9 mouse cellular contexts compared by ENCODE assay signal in genomic region chr11:33145201-33146142, GRCm38 (mm10). TPM values are rescaled to one million over a fixed set of nuclear protein-coding genes. Genes with fewer than 3 reads are reported as not detected.
A peak's percentile ranks its signal among the peaks of the same experiment; 100 is the strongest.
DNase-seq lines count a peak whose midpoint lies in the region; ATAC-seq and TF ChIP-seq lines count a peak whose summit lies in the region.
"Had no signal": no experiment of that assay in that cellular context is flagged by ENCODE, and none has a peak within 500 bp of the region (broad histone marks: within the 10 kb centered on the region; RNA-seq: fewer than 3 reads in every experiment).

No protein-coding gene starts in this region.

- peak overlapping the region; percentile 96 for H3K4me2 ChIP-seq in limb, embryonic 11.5 days (ENCODE audit: low read depth, severe bottlenecking)
- H3K4me2 ChIP-seq in stomach, embryonic 16.5 days (ENCODE audit: low read depth, low read length), result no peak overlapping the region

- peaks cover 22% of the 10 kb centered on the region for H3K27me3 ChIP-seq in limb, embryonic 11.5 days (ENCODE audit: control insufficient read depth, insufficient read depth, low read length)
- peaks cover 23% of the 10 kb centered on the region; the same call in 1 of the 2 replicates for H3K27me3 ChIP-seq in stomach, embryonic 16.5 days (ENCODE audit: control insufficient read depth, insufficient read depth, low read length)

- H3K4me3 ChIP-seq in gastrocnemius, adult 2 months, result peak overlapping the region; percentile 41
- peak overlapping the region; percentile 57 for H3K4me3 ChIP-seq in limb, embryonic 11.5 days (ENCODE audit: low read depth, low read length)
- H3K4me3 ChIP-seq in stomach, embryonic 16.5 days (replicated peaks; ENCODE audit: low read length), result 0 out of 2 replicates have a peak overlapping the region, but pooled peaks have one; percentile 4

- no peak overlapping the region for H3K27ac ChIP-seq in gastrocnemius, adult 2 months
- no peak overlapping the region; the same call in 1 of the 2 replicates for H3K27ac ChIP-seq in limb, embryonic 11.5 days (replicated peaks; ENCODE audit: low read depth, low read length)
- H3K27ac ChIP-seq in stomach, embryonic 16.5 days (ENCODE audit: low read length), result no peak overlapping the region
- H3K27ac ChIP-seq: liver, embryonic 14.5 days had no signal

- no peak for ATAC-seq in limb, embryonic 11.5 days (ENCODE audit: insufficient number of reproducible peaks, low FRiP score, low TSS enrichment, low read depth)
- ATAC-seq in stomach, embryonic 16.5 days (ENCODE audit: insufficient read depth, low FRiP score), result no peak
- ATAC-seq in erythroblast, adult 5-6 weeks (replicated peaks; ENCODE audit: low FRiP score, poor library complexity, severe bottlenecking), result no peak

- no peaks in the 10 kb centered on the region; the same call in 1 of the 2 replicates for H3K36me3 ChIP-seq in limb, embryonic 11.5 days (ENCODE audit: control insufficient read depth, insufficient read depth, low read length)
- H3K36me3 ChIP-seq in stomach, embryonic 16.5 days (ENCODE audit: control insufficient read depth, insufficient read depth, low read length), result peaks cover 2% of the 10 kb centered on the region; the same call in 1 of the 2 replicates

- DNase-seq in gastrocnemius, adult 2 months, result no peak
- no peak for DNase-seq in gastrocnemius, postnatal 14 days
- peak; percentile 44 for DNase-seq in testis, postnatal 10 days (ENCODE audit: low spot score)
- DNase-seq in testis, postnatal 14 days (ENCODE audit: low spot score), result no peak
- DNase-seq in limb, embryonic 11.5 days (ENCODE audit: low spot score), result no peak
- DNase-seq in spleen, adult 12 weeks (ENCODE audit: low spot score), result no peak

- H3K4me1 ChIP-seq in limb, embryonic 11.5 days (ENCODE audit: control insufficient read depth, insufficient read depth, low read length), result peaks cover 25% of the 10 kb centered on the region
- H3K4me1 ChIP-seq in stomach, embryonic 16.5 days (ENCODE audit: control insufficient read depth, insufficient read depth, low read length), result peaks cover 20% of the 10 kb centered on the region; the same call in 1 of the 2 replicates

- H3K9me3 ChIP-seq in limb, embryonic 11.5 days (ENCODE audit: control insufficient read depth, low read length), result no peaks in the 10 kb centered on the region
- H3K9me3 ChIP-seq in stomach, embryonic 16.5 days (replicated peaks; ENCODE audit: control insufficient read depth, low read length), result no peaks in the 10 kb centered on the region

- H3K9ac ChIP-seq in limb, embryonic 11.5 days (ENCODE audit: low read length), result no peak overlapping the region; the same call in 1 of the 2 replicates
- H3K9ac ChIP-seq in stomach, embryonic 16.5 days (ENCODE audit: low read length), result no peak overlapping the region
- H3K9ac ChIP-seq: liver, embryonic 14.5 days had no signal

- 27% methylated on average over 7 of the region's 7 CpGs for WGBS in limb, embryonic 11.5 days
- 27% methylated on average over 7 of the region's 7 CpGs for WGBS in stomach, embryonic 16.5 days

- intact Hi-C loops in gastrocnemius, adult 2 months (cut with DNase I), result loop anchor here (10.0 kb wide), 1 partner anchor 521 kb away; no protein-coding TSS in a partner anchor
- intact Hi-C loops in gastrocnemius, postnatal 14 days (cut with DNase I; ENCODE audit: low total_unique reads), result loop anchor here (10.0 kb wide), 2 partner anchors 341 to 521 kb away; no protein-coding TSS in a partner anchor

- TF ChIP-seq CTCF in gastrocnemius, adult 2 months (IDR thresholded peaks at IDR 0.05), result no peak

RNA-seq across cellular contexts. Expression of gene Fgf18, which starts 1.7 kb away (rescaled TPM):
- 1 to 10 TPM in 1 of 2 experiments, under 1 TPM in 1; 0.89 to 2.5 TPM for total RNA-seq in gastrocnemius, adult 2 months (2021)
- total RNA-seq in gastrocnemius, postnatal 14 days (2021), result 1 to 10 TPM; 1.9 to 5.6 TPM
- 12.7 and 16.8 TPM in 2 replicates for polyA plus RNA-seq in limb, embryonic 11.5 days (2014; fragmentation: Nextera tagmentation; extraction: Ambion mirVana)
- 1.8 and 2.0 TPM in 2 replicates for polyA plus RNA-seq in stomach, embryonic 16.5 days (2015; fragmentation: Nextera tagmentation; extraction: Ambion mirVana)
- not detected in 2 replicates for total RNA-seq in erythroblast, adult 5-6 weeks (2015; ENCODE audit: low replicate concordance)
- not detected in 2 replicates for total RNA-seq in erythroblast, adult 5-6 weeks (2017; ENCODE audit: low replicate concordance)

RNA-seq across cellular contexts. Expression of gene Npm1, which starts 17.5 kb away (rescaled TPM):
- 100 to 1,000 TPM; 129 to 144 TPM for total RNA-seq in gastrocnemius, adult 2 months (2021)
- total RNA-seq in gastrocnemius, postnatal 14 days (2021), result 100 to 1,000 TPM; 136 to 145 TPM
- 1,519 and 1,530 TPM in 2 replicates for polyA plus RNA-seq in limb, embryonic 11.5 days (2014; fragmentation: Nextera tagmentation; extraction: Ambion mirVana)
- polyA plus RNA-seq in stomach, embryonic 16.5 days (2015; fragmentation: Nextera tagmentation; extraction: Ambion mirVana), result 616 and 704 TPM in 2 replicates
- 384 and 435 TPM in 2 replicates for total RNA-seq in erythroblast, adult 5-6 weeks (2015; ENCODE audit: low replicate concordance)
- total RNA-seq in erythroblast, adult 5-6 weeks (2017; ENCODE audit: low replicate concordance), result 473 and 516 TPM in 2 replicates

RNA-seq across cellular contexts. Expression of gene Tlx3, which starts 57.9 kb away (rescaled TPM):
- total RNA-seq in gastrocnemius, adult 2 months (2021), result not detected
- total RNA-seq in gastrocnemius, postnatal 14 days (2021), result not detected
- polyA plus RNA-seq in limb, embryonic 11.5 days (2014; fragmentation: Nextera tagmentation; extraction: Ambion mirVana), result not detected in 2 replicates
- polyA plus RNA-seq in stomach, embryonic 16.5 days (2015; fragmentation: Nextera tagmentation; extraction: Ambion mirVana), result not detected in 2 replicates
- total RNA-seq in erythroblast, adult 5-6 weeks (2015; ENCODE audit: low replicate concordance), result not detected in 2 replicates
- not detected in 2 replicates for total RNA-seq in erythroblast, adult 5-6 weeks (2017; ENCODE audit: low replicate concordance)
- polyA plus RNA-seq: liver, embryonic 14.5 days had no signal

Comparison
In these comparisons a context has a peak if more than half of its experiments do, and no peak if none do; other contexts are left out.
1. H3K4me3 ChIP-seq: peak in every context shown above with its lines; median percentile 57 in limb, embryonic 11.5 days; 41 in gastrocnemius, adult 2 months; 4 in stomach, embryonic 16.5 days.